Mouse (Mus musculus): Measurements from ENCODE around the gene Olfr524. TPM values are rescaled to one million over a fixed set of nuclear protein-coding genes. Genes with fewer than 3 reads are reported as not detected.

Gene Olfr524
- polyA plus RNA-seq, 1 experiment from 2014 or later: not detected

GRCm38 (mm10) chr7:140160363-140160762 is 45.4 kb downstream of the Olfr524 start:
- Histone ChIP-seq H3K36me3 (ENCODE audit: control insufficient read depth, insufficient read depth, low read length) (no peaks in the 10 kb centered on the region), H3K4me2 (ENCODE audit: low read length) (no peak overlapping the region), H3K27ac (replicated peaks in 1 of 2; ENCODE audit: control insufficient read depth in 1 of 2, insufficient read depth in 1 of 2, low read depth in 2 of 2, low read length in 2 of 2) (no peak overlapping the region), H3K9me3 (ENCODE audit: control insufficient read depth, low read length) (no peaks in the 10 kb centered on the region), H3K4me3 (ENCODE audit: control insufficient read depth in 1 of 2, insufficient read depth in 1 of 2, low read depth in 1 of 2, low read length in 2 of 2) (no peak overlapping the region), H3K27me3 (ENCODE audit: control insufficient read depth, insufficient read depth, low read length) (peaks cover 22% of the 10 kb centered on the region), H3K4me1 (ENCODE audit: control insufficient read depth in 2 of 2, insufficient read depth in 2 of 2, low read length in 2 of 2) (no peaks in the 10 kb centered on the region), H3K9ac (ENCODE audit: low read length) (no peak overlapping the region)
- ATAC-seq (ENCODE audit: insufficient number of reproducible peaks, insufficient read depth, low FRiP score, low read depth): no peak
- 69% methylated on average over 3 of the region's 3 CpGs for WGBS

GRCm38 (mm10) chr7:140154218-140154927 is 51.4 kb downstream of the Olfr524 start, which contains the start of gene Sprn:
Gene Sprn (minus strand): TSS chr7:140154877.
- 3% methylated on average over 28 of the region's 28 CpGs for WGBS
- peaks cover 55% of the 10 kb centered on the region for H3K27me3 ChIP-seq (ENCODE audit: control insufficient read depth, insufficient read depth, low read length)
- ATAC-seq (ENCODE audit: insufficient number of reproducible peaks, insufficient read depth, low FRiP score, low read depth): no peak

GRCm38 (mm10) chr7:140153829-140154217 is 51.9 kb downstream of the Olfr524 start:
- Histone ChIP-seq H3K4me2 (ENCODE audit: low read length) (peak overlapping the region; percentile 57; the same call in 1 of the 2 replicates), H3K4me3 (ENCODE audit: control insufficient read depth in 1 of 2, insufficient read depth in 1 of 2, low read depth in 1 of 2, low read length in 2 of 2) (peak overlapping the region in 1 of 2 experiments; percentile 28; a peak in 1 of 4 replicates), H3K9ac (ENCODE audit: low read length) (no peak overlapping the region)

More at GRCm38 (mm10) chr7:140154218-140154927, 51.4 kb downstream of the Olfr524 start, which contains the start of gene Sprn:
- Histone ChIP-seq H3K36me3 (ENCODE audit: control insufficient read depth, insufficient read depth, low read length) (peaks cover 8% of the 10 kb centered on the region), H3K4me1 (ENCODE audit: control insufficient read depth in 2 of 2, insufficient read depth in 2 of 2, low read length in 2 of 2) (no peaks in the 10 kb centered on the region; a peak in 1 of 4 replicates), H3K27ac (replicated peaks in 1 of 2; ENCODE audit: control insufficient read depth in 1 of 2, insufficient read depth in 1 of 2, low read depth in 2 of 2, low read length in 2 of 2) (no peak within 1 kb of the TSS), H3K4me2 (ENCODE audit: low read length) (peak within 1 kb of the TSS; percentile 48), H3K9ac (ENCODE audit: low read length) (no peak within 1 kb of the TSS), H3K4me3 (ENCODE audit: control insufficient read depth in 1 of 2, insufficient read depth in 1 of 2, low read depth in 1 of 2, low read length in 2 of 2) (peak within 1 kb of the TSS in 1 of 2 experiments; percentile 28; a peak in 3 of 4 replicates), H3K9me3 (ENCODE audit: control insufficient read depth, low read length) (no peaks in the 10 kb centered on the region)

GRCm38 (mm10) chr7:140153383-140153782 is 52.4 kb downstream of the Olfr524 start:
- Histone ChIP-seq H3K4me1 (ENCODE audit: control insufficient read depth in 2 of 2, insufficient read depth in 2 of 2, low read length in 2 of 2) (no peaks in the 10 kb centered on the region; a peak in 1 of 4 replicates), H3K9me3 (ENCODE audit: control insufficient read depth, low read length) (no peaks in the 10 kb centered on the region), H3K4me3 (ENCODE audit: control insufficient read depth in 1 of 2, insufficient read depth in 1 of 2, low read depth in 1 of 2, low read length in 2 of 2) (peak overlapping the region in 1 of 2 experiments; percentile 28; a peak in 2 of 4 replicates), H3K4me2 (ENCODE audit: low read length) (peak overlapping the region; percentile 57), H3K9ac (ENCODE audit: low read length) (peak overlapping the region; percentile 0; the same call in 1 of the 2 replicates), H3K27ac (replicated peaks in 1 of 2; ENCODE audit: control insufficient read depth in 1 of 2, insufficient read depth in 1 of 2, low read depth in 2 of 2, low read length in 2 of 2) (no peak overlapping the region), H3K27me3 (ENCODE audit: control insufficient read depth, insufficient read depth, low read length) (peaks cover 47% of the 10 kb centered on the region), H3K36me3 (ENCODE audit: control insufficient read depth, insufficient read depth, low read length) (peaks cover 14% of the 10 kb centered on the region)
- ATAC-seq (ENCODE audit: insufficient number of reproducible peaks, insufficient read depth, low FRiP score, low read depth): no peak
- 6% methylated on average over 24 of the region's 28 CpGs for WGBS

More at GRCm38 (mm10) chr7:140153829-140154217, 51.9 kb downstream of the Olfr524 start:
- peaks cover 50% of the 10 kb centered on the region for H3K27me3 ChIP-seq (ENCODE audit: control insufficient read depth, insufficient read depth, low read length)
- WGBS: 18% methylated on average over 4 of the region's 4 CpGs
- no peak overlapping the region for H3K27ac ChIP-seq (replicated peaks in 1 of 2; ENCODE audit: control insufficient read depth in 1 of 2, insufficient read depth in 1 of 2, low read depth in 2 of 2, low read length in 2 of 2)
- no peaks in the 10 kb centered on the region; a peak in 1 of 4 replicates for H3K4me1 ChIP-seq (ENCODE audit: control insufficient read depth in 2 of 2, insufficient read depth in 2 of 2, low read length in 2 of 2)
- H3K9me3 ChIP-seq (ENCODE audit: control insufficient read depth, low read length): no peaks in the 10 kb centered on the region
- H3K36me3 ChIP-seq (ENCODE audit: control insufficient read depth, insufficient read depth, low read length): peaks cover 11% of the 10 kb centered on the region
- no peak for ATAC-seq (ENCODE audit: insufficient number of reproducible peaks, insufficient read depth, low FRiP score, low read depth)

Other genes starting within 250 kb of the Olfr524 start
- gene 6430531B16Rik, start 227.2 kb downstream of the Olfr524 start, polyA plus RNA-seq (2014; fragmentation: Nextera tagmentation; extraction: Ambion mirVana): 0.22 TPM in 1 of 2 replicates, not detected in the other
- 0.82 and 1.5 TPM in 2 replicates for gene Adam8, start 213.4 kb downstream of the Olfr524 start, polyA plus RNA-seq (2014; fragmentation: Nextera tagmentation; extraction: Ambion mirVana)
- gene Zfp511, start 169.6 kb downstream of the Olfr524 start, polyA plus RNA-seq (2014; fragmentation: Nextera tagmentation; extraction: Ambion mirVana): 33.7 and 34.6 TPM in 2 replicates
- gene Tubgcp2, start 169.3 kb downstream of the Olfr524 start, polyA plus RNA-seq (2014; fragmentation: Nextera tagmentation; extraction: Ambion mirVana): 32.8 and 34.2 TPM in 2 replicates
- not detected in 2 replicates for gene Msx3, start 156.9 kb downstream of the Olfr524 start, polyA plus RNA-seq (2014; fragmentation: Nextera tagmentation; extraction: Ambion mirVana)
- gene Caly, start 123.4 kb downstream of the Olfr524 start, polyA plus RNA-seq (2014; fragmentation: Nextera tagmentation; extraction: Ambion mirVana): 0.20 and 0.42 TPM in 2 replicates
- gene Prap1, start 112.6 kb downstream of the Olfr524 start, polyA plus RNA-seq (2014; fragmentation: Nextera tagmentation; extraction: Ambion mirVana): 0.59 TPM in 1 of 2 replicates, not detected in the other
- 108 and 111 TPM in 2 replicates for gene Fuom, start 103.5 kb downstream of the Olfr524 start, polyA plus RNA-seq (2014; fragmentation: Nextera tagmentation; extraction: Ambion mirVana)
- gene Paox, start 90.2 kb downstream of the Olfr524 start, polyA plus RNA-seq (2014; fragmentation: Nextera tagmentation; extraction: Ambion mirVana): 12.4 and 12.5 TPM in 2 replicates
- gene Echs1, start 89.5 kb downstream of the Olfr524 start, polyA plus RNA-seq (2014; fragmentation: Nextera tagmentation; extraction: Ambion mirVana): 220 and 227 TPM in 2 replicates
- 38.2 and 40.8 TPM in 2 replicates for gene Mtg1, start 68.4 kb downstream of the Olfr524 start, polyA plus RNA-seq (2014; fragmentation: Nextera tagmentation; extraction: Ambion mirVana)
- gene Sprn, start 51.1 kb downstream of the Olfr524 start, polyA plus RNA-seq (2014; fragmentation: Nextera tagmentation; extraction: Ambion mirVana): 0.11 TPM in 1 of 2 replicates, not detected in the other
- not detected in 2 replicates for gene Olfr522, start 41.2 kb downstream of the Olfr524 start, polyA plus RNA-seq (2014; fragmentation: Nextera tagmentation; extraction: Ambion mirVana)
- not detected in 2 replicates for gene Olfr523, start 32.7 kb downstream of the Olfr524 start, polyA plus RNA-seq (2014; fragmentation: Nextera tagmentation; extraction: Ambion mirVana)
- not detected in 2 replicates for gene Cd163l1, start 12.3 kb upstream of the Olfr524 start, polyA plus RNA-seq (2014; fragmentation: Nextera tagmentation; extraction: Ambion mirVana)
- not detected in 2 replicates for gene 5830411N06Rik, start 41.3 kb upstream of the Olfr524 start, polyA plus RNA-seq (2014; fragmentation: Nextera tagmentation; extraction: Ambion mirVana)
- not detected in 2 replicates for gene Olfr525, start 114.9 kb upstream of the Olfr524 start, polyA plus RNA-seq (2014; fragmentation: Nextera tagmentation; extraction: Ambion mirVana)
- gene Olfr527, start 128.1 kb upstream of the Olfr524 start, polyA plus RNA-seq (2014; fragmentation: Nextera tagmentation; extraction: Ambion mirVana): not detected in 2 replicates
- not detected in 2 replicates for gene Olfr60, start 155.7 kb upstream of the Olfr524 start, polyA plus RNA-seq (2014; fragmentation: Nextera tagmentation; extraction: Ambion mirVana)
- not detected in 2 replicates for gene Olfr530, start 170.4 kb upstream of the Olfr524 start, polyA plus RNA-seq (2014; fragmentation: Nextera tagmentation; extraction: Ambion mirVana)
- not detected in 2 replicates for gene Olfr531, start 197.0 kb upstream of the Olfr524 start, polyA plus RNA-seq (2014; fragmentation: Nextera tagmentation; extraction: Ambion mirVana)
- not detected in 2 replicates for gene Olfr532, start 215.7 kb upstream of the Olfr524 start, polyA plus RNA-seq (2014; fragmentation: Nextera tagmentation; extraction: Ambion mirVana)